ENCODE assay signal across 9 mouse cellular contexts in the genomic region with DNA sequence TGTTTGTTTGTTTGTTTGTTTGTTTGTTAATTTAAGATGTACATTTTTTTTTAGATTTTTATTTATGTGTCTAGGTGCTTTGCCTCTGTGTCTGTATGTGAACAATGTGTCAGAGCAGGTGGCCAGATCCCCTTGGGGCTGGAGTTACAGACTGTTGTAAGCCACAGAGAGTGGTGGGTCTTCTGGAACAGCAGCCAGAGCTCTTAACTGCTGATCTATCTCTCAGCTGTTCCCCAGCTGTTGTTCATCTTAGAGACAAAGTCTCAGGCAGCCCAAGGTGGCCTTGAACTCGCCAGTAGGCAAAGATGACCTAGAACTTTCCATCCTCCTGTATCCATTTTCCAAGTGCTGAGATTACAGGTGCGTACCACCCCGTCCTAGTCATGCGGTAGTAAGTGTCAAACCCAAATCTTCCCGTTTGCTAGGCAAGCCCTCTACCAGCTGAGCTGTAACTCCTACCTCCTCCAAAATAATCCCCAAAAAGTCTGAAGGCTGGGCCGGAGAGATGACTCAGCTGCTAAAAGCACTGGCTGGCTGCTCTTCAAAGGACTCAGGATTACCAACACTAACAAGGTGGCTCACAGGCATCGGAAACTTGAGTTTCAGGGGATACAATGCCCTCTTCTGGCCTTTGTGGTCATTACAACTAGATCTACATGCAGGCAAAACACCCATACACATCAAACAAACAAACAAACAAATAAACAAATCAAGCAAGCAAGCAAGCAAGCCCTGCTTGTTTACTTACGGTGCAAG. TPM values are rescaled to one million over a fixed set of nuclear protein-coding genes. Genes with fewer than 3 reads are reported as not detected.
DNase-seq lines count a peak whose midpoint lies in the region; ATAC-seq and TF ChIP-seq lines count a peak whose summit lies in the region.
"Had no signal": no experiment of that assay in that cellular context is flagged by ENCODE, and none has a peak within 500 bp of the region (broad histone marks: within the 10 kb centered on the region; RNA-seq: fewer than 3 reads in every experiment).

No protein-coding gene starts in this region.

- ATAC-seq in kidney, postnatal 0 days (replicated peaks; ENCODE audit: low FRiP score, low read depth), result no peak; the same call in 1 of the 2 replicates
- ATAC-seq in liver, embryonic 12.5 days, result peak; percentile 34; the same call in 1 of the 2 replicates

- peak; percentile 89 for DNase-seq in heart, adult 11 months
- DNase-seq in heart, embryonic 10.5 days (ENCODE audit: low spot score), result no peak
- peak; percentile 69 to 80 for DNase-seq in CD8-positive naive resting alpha-beta T cell, adult 2 months (ENCODE audit: low read depth in 2 of 2, low spot score in 2 of 2)
- DNase-seq in brain, embryonic 14.5 days (ENCODE audit: low read depth), result peak; percentile 89
- peak; percentile 58 for DNase-seq in fat pad, adult 2 months (ENCODE audit: extremely low read depth, low read depth, low spot score)
- peak; percentile 86 for DNase-seq in kidney, postnatal 0 days (ENCODE audit: low spot score)
- peak; percentile 61 to 62 for DNase-seq in right cerebral cortex, postnatal 10 days (ENCODE audit: low spot score in 2 of 2)

- no peaks in the 10 kb centered on the region for H3K27me3 ChIP-seq in heart, embryonic 10.5 days (ENCODE audit: insufficient read depth, poor library complexity, severe bottlenecking)
- no peaks in the 10 kb centered on the region for H3K27me3 ChIP-seq in kidney, postnatal 0 days (ENCODE audit: insufficient read depth, low read length)
- H3K27me3 ChIP-seq in liver, embryonic 12.5 days (replicated peaks), result peaks cover 10% of the 10 kb centered on the region

- no peaks in the 10 kb centered on the region for H3K9me3 ChIP-seq in heart, embryonic 10.5 days
- H3K9me3 ChIP-seq in kidney, postnatal 0 days (replicated peaks; ENCODE audit: low read length), result no peaks in the 10 kb centered on the region
- H3K9me3 ChIP-seq in liver, embryonic 12.5 days (replicated peaks), result no peaks in the 10 kb centered on the region

- no peak overlapping the region for H3K4me2 ChIP-seq in kidney, postnatal 0 days (ENCODE audit: low read length)
- H3K4me2 ChIP-seq in liver, embryonic 12.5 days, result no peak overlapping the region

- H3K27ac ChIP-seq in heart, embryonic 10.5 days, result no peak overlapping the region
- H3K27ac ChIP-seq in kidney, postnatal 0 days, result no peak overlapping the region
- no peak overlapping the region for H3K27ac ChIP-seq in liver, embryonic 12.5 days
- H3K27ac ChIP-seq: macrophage had no signal

- H3K36me3 ChIP-seq in heart, embryonic 10.5 days, result no peaks in the 10 kb centered on the region
- H3K36me3 ChIP-seq in kidney, postnatal 0 days (ENCODE audit: insufficient read depth, low read length), result no peaks in the 10 kb centered on the region
- no peaks in the 10 kb centered on the region for H3K36me3 ChIP-seq in liver, embryonic 12.5 days

- no peak overlapping the region for H3K9ac ChIP-seq in kidney, postnatal 0 days (ENCODE audit: low read depth, low read length)
- H3K9ac ChIP-seq in liver, embryonic 12.5 days, result no peak overlapping the region

- TF ChIP-seq POLR2A in brain, embryonic 14.5 days (IDR thresholded peaks at IDR 0.05; ENCODE audit: borderline replicate concordance, extremely low read depth, insufficient read depth, insufficient read length, poor library complexity, severe bottlenecking), result no peak

- peaks cover 13% of the 10 kb centered on the region for H3K4me1 ChIP-seq in heart, embryonic 10.5 days
- no peaks in the 10 kb centered on the region for H3K4me1 ChIP-seq in kidney, postnatal 0 days (replicated peaks; ENCODE audit: insufficient read depth, low read length)
- peaks cover 17% of the 10 kb centered on the region for H3K4me1 ChIP-seq in liver, embryonic 12.5 days

- H3K4me3 ChIP-seq in heart, embryonic 10.5 days, result no peak overlapping the region
- no peak overlapping the region for H3K4me3 ChIP-seq in kidney, postnatal 0 days (replicated peaks; ENCODE audit: low read depth, low read length)
- H3K4me3 ChIP-seq in liver, embryonic 12.5 days, result no peak overlapping the region

- peak; percentile 70; the same call in 1 of the 2 replicates for TF ChIP-seq CTCF in brain, embryonic 14.5 days (IDR thresholded peaks at IDR 0.05; ENCODE audit: borderline replicate concordance, extremely low read depth, insufficient read depth, insufficient read length)
- peak; percentile 84 for TF ChIP-seq CTCF in kidney, postnatal 0 days (IDR thresholded peaks at IDR 0.05; ENCODE audit: low read depth)

- WGBS in heart, embryonic 10.5 days, result 47% methylated on average over 8 of the region's 8 CpGs
- WGBS in kidney, postnatal 0 days, result 44% methylated on average over 8 of the region's 8 CpGs
- 41% methylated on average over 8 of the region's 8 CpGs for WGBS in liver, embryonic 12.5 days (ENCODE audit: insufficient replicate concordance)

RNA-seq across cellular contexts. Expression of a gene that starts 8.2 kb away (rescaled TPM):
- 60.3 and 69.0 TPM in 2 replicates for polyA plus RNA-seq in heart, embryonic 10.5 days (2016; fragmentation: Nextera tagmentation; extraction: Ambion mirVana)
- 64.5 and 81.9 TPM in 2 replicates for polyA plus RNA-seq in brain, embryonic 14.5 days (2012; rRNA removed)
- polyA plus RNA-seq in kidney, postnatal 0 days (2015; fragmentation: Nextera tagmentation; extraction: Ambion mirVana), result 61.4 and 73.3 TPM in 2 replicates
- 36.1 and 37.7 TPM in 2 replicates for polyA plus RNA-seq in liver, embryonic 12.5 days (2016; fragmentation: Nextera tagmentation; extraction: Ambion mirVana)

RNA-seq across cellular contexts. Expression of a gene that starts 10.7 kb away (rescaled TPM):
- polyA plus RNA-seq in heart, embryonic 10.5 days (2016; fragmentation: Nextera tagmentation; extraction: Ambion mirVana), result 46.4 and 59.4 TPM in 2 replicates
- 35.4 and 38.3 TPM in 2 replicates for polyA plus RNA-seq in brain, embryonic 14.5 days (2012; rRNA removed)
- 33.3 and 37.9 TPM in 2 replicates for polyA plus RNA-seq in kidney, postnatal 0 days (2015; fragmentation: Nextera tagmentation; extraction: Ambion mirVana)
- 78.8 and 79.3 TPM in 2 replicates for polyA plus RNA-seq in liver, embryonic 12.5 days (2016; fragmentation: Nextera tagmentation; extraction: Ambion mirVana)

RNA-seq across cellular contexts. Expression of a gene that starts 58.5 kb away (rescaled TPM):
- polyA plus RNA-seq in heart, embryonic 10.5 days (2016; fragmentation: Nextera tagmentation; extraction: Ambion mirVana), result 6.5 and 7.3 TPM in 2 replicates
- polyA plus RNA-seq in brain, embryonic 14.5 days (2012; rRNA removed), result 10.5 and 16.8 TPM in 2 replicates
- 10.7 and 11.8 TPM in 2 replicates for polyA plus RNA-seq in kidney, postnatal 0 days (2015; fragmentation: Nextera tagmentation; extraction: Ambion mirVana)
- 13.7 and 13.8 TPM in 2 replicates for polyA plus RNA-seq in liver, embryonic 12.5 days (2016; fragmentation: Nextera tagmentation; extraction: Ambion mirVana)
